Mouse (Mus musculus) liver, adult 2 months (tissue): ENCODE measurements around the gene Sept4.

Experiments used
- CTCF ChIP-seq: fragments of 200-500 bp; IDR thresholded peaks from 2 replicates; pipeline ENCODE4 v1.5.1; 2011; ENCODE audit warnings: low read depth, low read length, control low read depth
- POLR2A ChIP-seq: fragments of 200-500 bp; IDR thresholded peaks from 2 replicates; pipeline ENCODE4 v1.6.1; 2011; ENCODE audit warnings: low read length, control low read depth; ENCODE audit not compliant: insufficient read depth; ENCODE audit errors: extremely low read depth

DNA sequence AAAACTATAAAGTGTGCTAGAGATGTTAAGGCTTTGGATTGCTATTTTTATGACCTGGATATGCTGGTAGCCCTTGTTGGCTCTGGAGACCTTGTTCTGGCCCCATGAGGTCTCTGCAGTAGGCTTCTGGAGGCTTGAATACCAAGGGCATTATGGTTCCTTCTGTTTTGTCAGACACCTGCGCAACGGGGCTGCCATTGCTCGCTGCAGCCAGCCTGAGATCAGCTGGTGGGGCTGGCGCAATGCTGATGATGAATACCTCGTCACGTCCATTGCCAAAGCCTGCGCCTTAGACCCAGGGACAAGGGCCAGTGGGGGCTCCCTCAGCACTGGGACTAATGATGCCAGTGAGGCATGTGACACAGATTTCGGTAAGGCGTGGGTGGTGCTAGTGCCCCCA, 33.5 kb downstream of the Sept4 start:
- TF ChIP-seq POLR2A (no peak), CTCF (no peak)
